Mouse (Mus musculus): Measurements from ENCODE around the gene 2610008E11Rik.
"Not testable (repeated sequence)": the region's sequence is repeated elsewhere in the genome, so short reads cannot be mapped to it uniquely, and the experiment has no call there.

2610008E11Rik gene

GRCm38 (mm10) chr10:79097161-79097754 is at the start of gene 2610008E11Rik:
TSS of gene 2610008E11Rik (minus strand) at chr10:79097600.
- peak; percentile 95 for DNase-seq

- DNase-seq = peak; percentile 90
Measured at GRCm38 (mm10) chr10:79116125-79116849, 18.9 kb upstream of the 2610008E11Rik start.

DNA sequence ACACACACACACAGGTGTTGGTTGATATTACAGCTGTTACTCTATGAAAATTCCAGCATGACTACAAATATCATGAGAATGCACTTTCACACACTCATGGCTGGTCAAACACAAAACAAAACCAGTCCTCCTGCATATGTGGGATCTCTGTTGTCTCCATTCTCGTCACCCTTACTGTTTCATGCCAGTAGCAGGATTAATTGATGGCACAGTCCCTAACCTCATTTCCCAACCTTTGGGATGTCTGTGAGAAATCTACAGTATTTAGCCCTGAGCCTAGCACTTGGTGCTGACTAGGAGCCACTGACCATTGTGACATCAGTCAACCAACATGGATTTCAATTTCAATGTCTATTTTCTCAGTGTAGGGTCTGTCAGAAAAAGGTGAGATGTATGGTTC is 17.7 kb upstream of the 2610008E11Rik start:
- DNase-seq = no peak

- DNase-seq = no peak
Measured at GRCm38 (mm10) chr10:79110482-79110881, 13.1 kb upstream of the 2610008E11Rik start.

DNA sequence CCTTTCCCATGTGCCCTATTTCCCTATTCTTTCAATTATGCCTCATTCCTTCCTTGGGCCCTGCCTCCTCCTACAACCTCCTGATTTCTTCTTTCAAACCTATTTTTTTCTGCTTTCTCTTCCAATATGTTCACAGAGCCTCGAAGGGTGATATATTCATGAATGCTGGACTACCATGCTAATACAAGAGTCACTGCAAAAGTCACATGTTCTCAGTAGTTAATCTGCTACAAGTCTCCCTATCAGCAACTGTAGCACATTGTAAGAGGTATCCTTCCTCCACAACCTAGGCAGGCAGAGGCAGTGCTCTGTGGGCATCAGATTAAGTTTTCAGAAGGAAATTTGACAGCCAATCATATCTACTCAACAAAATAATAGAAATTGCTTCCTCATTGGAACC is 11.8 kb upstream of the 2610008E11Rik start:
- DNase-seq = no peak

GRCm38 (mm10) chr10:79107531-79107930 is 10.1 kb upstream of the 2610008E11Rik start:
- no peak for DNase-seq

- peak; percentile 31 for DNase-seq
Measured at GRCm38 (mm10) chr10:79106325-79107282, 9.2 kb upstream of the 2610008E11Rik start.

DNA sequence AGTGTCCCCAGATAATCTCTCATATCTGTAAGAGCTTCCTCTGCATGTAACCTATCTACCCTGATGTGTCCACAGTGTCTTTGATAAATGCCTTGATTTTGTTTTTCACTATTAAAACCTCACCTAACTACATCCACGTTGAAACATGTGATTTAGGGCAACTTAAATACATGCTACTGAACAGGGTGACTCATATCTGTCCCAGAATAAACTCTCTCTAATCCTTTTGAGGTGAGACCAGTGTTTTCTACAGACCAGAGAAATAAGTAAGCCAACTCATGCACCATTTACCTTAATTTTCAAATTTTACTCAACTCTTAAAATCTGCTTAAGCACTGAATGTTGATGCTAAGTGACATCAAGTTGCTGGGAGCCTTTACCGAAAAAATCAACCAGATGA is 694 bp downstream of the 2610008E11Rik start:
- peak; percentile 5 for DNase-seq

DNA sequence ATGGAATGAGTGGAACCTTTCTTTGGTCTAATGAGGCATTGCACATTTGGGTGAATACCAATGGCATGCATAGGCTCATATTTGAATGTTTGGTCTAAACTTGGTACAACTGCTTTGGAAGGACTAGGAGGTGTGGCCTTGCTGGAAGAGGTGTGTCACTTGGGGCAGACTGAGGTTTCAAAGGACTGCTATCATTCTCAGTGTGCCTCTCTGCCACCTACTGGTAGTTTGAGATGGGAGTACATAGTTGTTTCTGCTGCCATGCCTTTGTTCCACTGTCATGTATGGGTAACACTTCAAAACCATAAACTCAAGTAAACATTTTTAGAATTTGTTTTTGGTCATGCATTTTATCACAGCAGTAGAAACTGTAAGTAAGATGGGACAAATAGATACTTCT is 5.7 kb downstream of the 2610008E11Rik start:
- no peak for DNase-seq

- DNase-seq = no peak
Measured at GRCm38 (mm10) chr10:79089000-79089399, 8.4 kb downstream of the 2610008E11Rik start.

- DNase-seq = no peak
Measured at GRCm38 (mm10) chr10:79086577-79086976, 10.8 kb downstream of the 2610008E11Rik start.

DNA sequence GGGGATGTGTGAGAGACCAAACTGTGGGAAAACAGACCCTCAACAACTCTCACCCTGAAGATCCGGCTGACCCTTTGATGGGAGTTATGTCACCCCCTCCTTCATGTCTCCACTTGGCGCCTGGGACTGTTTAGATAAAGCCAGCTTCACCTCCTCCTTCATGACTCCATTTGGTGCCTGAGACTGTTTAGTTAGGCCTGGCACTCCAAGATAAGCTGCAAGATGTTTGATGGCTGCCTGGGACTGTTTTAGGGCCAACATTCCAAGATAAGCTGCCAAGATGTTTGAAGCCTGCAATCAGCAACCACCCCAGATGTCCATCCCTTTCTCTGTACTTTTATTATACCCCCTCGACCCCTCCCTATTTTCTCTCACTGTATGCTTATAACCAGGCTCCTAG is 40.0 kb downstream of the 2610008E11Rik start:
- not testable (repeated sequence) for DNase-seq

DNA sequence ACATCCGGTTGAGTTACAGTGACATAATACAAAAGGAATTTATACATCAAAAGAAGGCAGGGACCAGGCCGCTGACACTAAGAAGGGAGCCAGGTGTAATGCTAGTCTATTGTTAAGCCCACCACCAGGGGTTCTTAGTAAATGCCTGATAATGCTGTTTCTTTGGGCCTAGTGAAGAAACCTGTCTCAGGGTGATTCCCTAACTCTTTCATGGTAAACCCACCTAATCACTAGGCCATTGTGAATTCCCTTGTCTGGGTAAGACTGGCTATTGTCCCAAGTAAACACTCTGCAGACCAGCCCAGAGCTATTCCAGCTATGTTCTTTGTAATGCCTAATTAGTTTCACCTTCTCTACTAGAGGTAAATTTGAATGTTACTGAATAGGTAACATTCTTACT is 54.9 kb downstream of the 2610008E11Rik start:
- DNase-seq = not testable (repeated sequence)

- DNase-seq = no peak
Measured at GRCm38 (mm10) chr10:79028441-79028840, 69.0 kb downstream of the 2610008E11Rik start, which contains the start of gene Olfr57. TSS of gene Olfr57 (plus strand) at chr10:79028741.

All from embryo, embryonic 11 days (tissue).